Mouse (Mus musculus) kidney, postnatal 4 days (tissue): ENCODE results near the gene Pelo.

Source experiments
- DNase-seq, 2 experiments: peaks; one replicate each; pipeline ENCODE4 v3.0.0; 2021; ENCODE audit warnings: mixed read lengths in 2 of 2

Gene Pelo

GRCm38 (mm10) chr13:115096216-115096615, 6.2 kb upstream of the Pelo start:
- DNase-seq = no peak

DNA sequence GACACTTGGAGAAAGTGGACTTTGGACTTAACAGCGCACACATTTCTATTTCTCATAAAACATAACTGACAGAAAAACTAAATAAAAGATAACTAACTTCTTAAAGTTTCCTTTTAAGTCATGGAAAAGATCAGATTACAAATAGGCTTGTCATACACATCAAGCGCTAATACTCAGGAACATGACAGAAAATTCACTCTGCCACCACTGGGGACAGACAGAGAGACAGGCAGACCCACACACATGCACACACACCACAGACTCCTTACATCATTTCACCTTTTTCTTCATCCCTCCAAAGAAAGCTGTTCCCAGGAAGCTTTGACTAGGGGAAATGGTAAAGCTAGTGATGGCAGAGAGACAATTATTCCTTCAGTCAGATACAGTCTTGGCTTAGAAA, 5.4 kb upstream of the Pelo start:
- DNase-seq = no peak

GRCm38 (mm10) chr13:115091511-115091910, 1.5 kb upstream of the Pelo start:
- no peak for DNase-seq

DNA sequence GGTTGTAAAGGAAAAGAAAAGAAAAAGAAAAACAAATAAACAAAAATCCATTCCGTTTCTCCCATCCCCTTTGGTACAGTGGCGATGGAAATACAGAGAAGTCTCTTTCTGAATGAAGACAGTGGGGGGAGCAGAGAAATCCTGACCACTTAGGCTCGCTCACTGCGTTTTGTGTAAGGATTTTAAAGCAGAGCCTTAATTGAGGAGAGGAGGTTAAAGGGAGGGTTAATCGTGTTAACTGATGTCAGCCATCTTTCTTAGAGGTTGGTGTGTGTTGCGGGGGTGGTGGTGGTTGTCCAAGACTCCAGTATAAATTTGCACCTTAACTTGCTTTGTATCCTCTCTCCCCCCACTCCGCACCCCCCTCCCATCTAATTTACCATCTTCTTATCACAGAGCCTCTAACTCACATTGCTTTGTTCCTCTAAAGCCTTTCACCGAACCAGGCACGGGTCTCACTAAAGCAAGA, 1.0 kb upstream of the Pelo start:
- no peak for DNase-seq

DNA sequence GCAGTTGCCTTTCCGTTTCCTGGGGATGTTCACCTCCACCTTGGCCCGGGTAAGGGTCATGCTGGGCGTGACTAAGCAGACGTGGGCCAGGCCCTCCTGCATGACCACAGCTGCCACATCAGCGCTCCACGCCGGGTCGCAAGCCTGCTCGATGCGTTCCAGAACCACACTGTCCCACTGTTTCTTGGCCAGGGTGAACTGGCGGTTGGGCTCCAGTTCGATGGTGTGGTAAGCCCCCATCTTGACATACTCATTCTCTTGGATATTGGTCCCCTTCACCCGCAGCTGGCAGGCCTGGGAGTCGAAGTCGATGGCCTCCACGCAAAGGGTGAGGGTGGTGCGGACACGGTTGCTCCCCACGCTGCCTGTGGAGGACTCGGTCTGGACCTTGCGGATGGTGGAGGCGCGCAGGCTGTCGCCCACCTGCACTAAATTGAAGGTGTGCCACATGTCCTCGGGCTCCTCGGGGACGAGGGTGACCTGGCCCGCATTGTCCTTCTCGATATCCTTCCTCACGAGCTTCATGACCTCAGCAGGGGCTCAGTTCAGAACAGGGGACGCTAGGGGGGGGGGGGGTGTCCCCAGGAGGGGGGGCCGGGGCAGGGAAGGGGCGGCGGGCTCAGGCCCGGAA, 476 bp downstream of the Pelo start:
- DNase-seq = peak; percentile 54 to 67

DNA sequence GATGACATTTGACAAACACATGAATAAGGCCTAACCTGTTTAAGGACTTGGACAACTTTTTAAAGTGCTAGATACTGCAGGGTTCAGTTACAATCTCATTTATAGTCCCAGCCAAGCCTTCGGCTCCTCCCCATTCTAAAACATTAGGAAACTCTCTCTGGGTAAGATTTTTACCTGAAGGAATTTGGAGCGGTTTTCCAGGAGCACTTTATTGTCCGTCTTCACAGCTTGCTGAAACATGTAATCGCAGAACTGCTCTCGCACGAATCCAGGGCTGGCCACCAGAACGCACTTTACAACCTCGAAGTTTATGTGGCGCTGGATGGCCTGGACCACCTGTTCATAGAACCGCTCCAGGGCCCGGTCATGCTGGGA, 979 bp downstream of the Pelo start:
- DNase-seq = no peak

DNA sequence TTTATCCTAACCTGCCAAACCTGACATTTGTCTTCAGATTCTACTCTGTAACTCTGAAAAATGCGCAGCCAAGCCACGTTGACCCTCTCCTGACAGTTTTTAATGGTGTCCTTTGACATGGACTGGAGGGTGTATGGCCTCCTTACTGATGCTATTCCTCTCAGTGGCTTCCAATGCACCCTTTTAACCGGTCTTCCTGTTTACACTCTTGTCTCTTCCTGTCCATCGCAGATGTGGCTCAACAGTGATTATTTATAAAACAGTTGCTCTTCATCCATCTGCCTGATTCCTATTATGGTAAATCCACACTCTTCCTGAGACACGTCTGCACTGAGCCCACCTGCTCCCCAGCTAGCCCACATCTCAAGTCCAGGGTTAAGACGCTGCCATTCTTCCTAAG, 4.0 kb downstream of the Pelo start:
- DNase-seq = no peak

- no peak for DNase-seq
These were observed 7.6 kb downstream of the Pelo start for GRCm38 (mm10) chr13:115082339-115082738.

- peak; percentile 32 to 53 for DNase-seq
These were observed 9.9 kb downstream of the Pelo start for GRCm38 (mm10) chr13:115079996-115080585.

DNA sequence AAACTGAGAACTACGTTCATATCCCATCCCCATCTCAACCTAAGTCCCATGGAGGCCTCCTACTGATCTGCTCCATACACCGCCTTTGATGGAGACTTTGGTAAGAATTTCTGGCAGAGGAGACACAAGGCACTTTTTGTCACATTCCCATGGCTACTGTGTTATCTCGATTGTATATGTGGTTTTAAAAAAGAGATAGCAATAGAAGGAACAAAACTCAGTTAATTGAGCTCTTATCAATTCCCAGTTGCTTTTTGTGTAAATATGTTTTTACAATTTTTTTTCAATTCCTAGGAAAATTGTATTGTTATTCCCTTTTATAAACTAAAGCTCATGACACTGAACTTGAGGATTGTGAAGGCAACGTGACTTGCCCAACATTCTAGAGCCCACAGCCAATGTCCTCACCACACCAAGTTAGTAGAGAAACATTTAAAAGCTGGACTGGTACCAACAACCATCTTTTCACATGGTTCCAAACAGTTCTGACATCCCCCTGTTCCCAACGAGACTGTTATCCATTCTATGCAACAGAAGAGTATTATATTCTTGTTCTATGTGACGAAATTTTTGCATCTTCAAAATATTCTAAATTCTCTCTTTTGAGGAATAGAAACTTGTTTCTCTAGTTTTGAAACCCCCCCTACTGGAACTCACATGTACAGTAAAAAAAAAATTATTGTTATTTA, 10.8 kb downstream of the Pelo start:
- DNase-seq = no peak

DNA sequence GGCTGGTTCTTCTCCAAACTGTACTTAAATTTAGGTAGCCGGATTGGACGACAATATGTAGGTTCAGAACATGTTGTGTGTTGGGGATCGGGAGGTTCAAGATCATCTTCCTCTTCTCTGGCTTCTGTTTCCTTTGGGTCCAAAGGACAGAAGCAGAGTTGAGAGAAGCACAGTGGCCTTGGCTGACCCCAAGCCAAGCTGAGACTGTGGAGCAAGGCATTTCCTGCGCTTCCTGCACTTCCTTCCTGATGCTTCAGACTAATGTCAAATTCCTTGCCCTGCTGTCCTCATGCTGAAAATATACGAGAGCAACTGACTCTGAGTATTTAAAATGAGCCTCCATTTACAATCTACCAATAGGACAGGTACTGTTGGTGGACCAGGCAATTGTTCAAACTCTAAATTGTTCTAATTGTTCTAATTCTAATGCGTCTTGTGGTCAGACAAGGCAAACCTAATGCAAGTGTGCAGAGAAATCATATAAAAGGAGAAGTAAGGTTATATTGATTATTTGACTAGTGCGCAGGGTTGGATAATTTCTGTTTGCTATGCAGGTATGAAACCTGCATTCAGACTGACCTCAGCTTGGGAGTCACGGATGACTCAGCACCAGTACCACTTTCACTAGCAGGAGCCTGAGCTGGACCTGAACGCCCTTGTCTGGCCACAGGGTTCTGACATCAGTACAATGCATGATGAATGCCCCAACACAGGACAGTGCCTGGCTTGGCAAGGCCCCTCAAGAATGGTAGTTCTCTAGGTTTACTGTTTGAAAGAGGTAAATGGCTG, 12.4 kb downstream of the Pelo start:
- DNase-seq = peak; percentile 33 to 52

DNA sequence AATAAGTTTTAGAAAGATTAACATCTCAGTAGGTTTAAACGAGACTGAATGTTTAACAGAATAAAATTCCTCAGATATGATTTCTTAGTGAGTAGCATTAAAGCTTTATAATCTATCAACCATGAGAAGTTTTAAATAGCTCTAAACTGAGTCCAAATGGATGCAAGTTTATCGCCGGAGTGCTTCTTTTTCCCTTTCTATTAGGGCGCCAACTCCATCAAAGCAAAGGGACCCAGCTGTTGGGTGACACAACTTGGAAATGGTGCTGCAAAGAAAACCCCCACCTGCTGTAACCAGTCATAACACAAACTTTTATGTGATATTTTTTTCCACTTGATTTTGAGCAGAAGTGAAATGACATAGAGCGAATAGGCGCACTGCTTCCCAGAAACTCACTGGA, 17.6 kb downstream of the Pelo start:
- peak; percentile 57 for DNase-seq

DNA sequence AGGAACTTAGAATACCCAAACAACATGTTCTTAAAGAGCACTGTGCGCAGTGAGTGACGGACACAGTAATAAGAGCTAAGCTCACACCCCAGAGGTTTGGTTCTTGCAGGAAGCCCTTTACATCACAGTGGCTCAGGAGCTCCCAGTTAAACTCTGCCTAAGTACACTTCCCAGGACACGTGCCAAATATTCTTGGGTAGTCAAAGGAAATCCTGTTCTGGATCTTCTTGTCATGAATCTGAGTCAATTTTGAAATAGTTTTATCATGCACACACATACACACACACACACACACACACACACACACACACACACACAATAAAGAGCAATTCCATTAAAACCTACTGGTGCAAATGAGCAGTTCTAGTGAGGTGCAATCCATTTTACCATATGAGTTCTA, 18.6 kb downstream of the Pelo start:
- no peak for DNase-seq

- DNase-seq = no peak
These were observed 22.0 kb downstream of the Pelo start for GRCm38 (mm10) chr13:115067968-115068330.

DNA sequence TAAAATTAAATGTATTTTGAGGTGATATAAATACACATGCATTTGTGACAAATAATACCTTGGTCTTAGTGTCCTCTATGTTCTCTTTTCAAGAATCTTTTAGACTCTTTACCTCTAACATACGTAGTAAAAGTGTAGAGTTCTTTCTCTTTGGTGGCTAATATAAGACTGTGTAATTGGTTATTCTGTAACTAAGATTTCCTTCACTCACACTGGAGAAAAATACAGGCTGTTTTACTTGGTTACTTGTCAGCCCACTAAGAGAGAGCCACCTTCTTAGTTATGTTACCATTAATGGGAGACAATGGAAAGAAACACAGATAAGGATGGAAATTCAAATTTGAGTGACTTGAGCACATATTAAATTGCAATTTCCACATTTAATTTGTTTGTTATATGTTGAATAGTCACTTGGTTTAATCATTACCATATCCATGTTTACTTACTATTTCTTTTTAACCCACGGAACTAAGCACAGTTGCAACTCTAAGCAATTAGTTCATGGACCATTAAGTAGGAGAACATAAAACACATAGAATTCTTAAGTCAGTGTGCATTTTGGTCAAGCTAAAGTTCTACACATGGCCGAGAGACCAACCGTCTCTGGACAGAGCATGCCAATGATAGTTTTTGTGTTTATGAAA, 22.5 kb downstream of the Pelo start:
- DNase-seq = no peak

DNA sequence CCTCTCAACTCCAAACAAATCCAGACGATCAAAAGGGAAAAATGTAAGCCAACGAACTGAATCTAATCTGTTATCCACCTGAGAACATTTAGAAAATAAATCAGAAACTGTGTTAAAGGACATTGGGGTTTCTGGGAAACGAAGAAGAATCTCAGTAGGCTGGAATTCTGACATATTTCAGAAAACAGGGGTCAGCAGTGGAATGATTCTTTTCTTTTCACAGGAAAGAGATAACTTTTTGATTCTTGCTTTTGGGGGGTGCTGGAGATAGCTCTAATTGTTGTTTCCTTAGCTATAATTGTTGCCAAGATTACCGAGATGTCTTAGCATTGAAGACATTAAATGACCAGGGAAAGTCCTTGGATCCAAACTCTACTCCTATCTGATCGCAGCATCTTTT, 32.4 kb downstream of the Pelo start:
- DNase-seq = no peak

DNA sequence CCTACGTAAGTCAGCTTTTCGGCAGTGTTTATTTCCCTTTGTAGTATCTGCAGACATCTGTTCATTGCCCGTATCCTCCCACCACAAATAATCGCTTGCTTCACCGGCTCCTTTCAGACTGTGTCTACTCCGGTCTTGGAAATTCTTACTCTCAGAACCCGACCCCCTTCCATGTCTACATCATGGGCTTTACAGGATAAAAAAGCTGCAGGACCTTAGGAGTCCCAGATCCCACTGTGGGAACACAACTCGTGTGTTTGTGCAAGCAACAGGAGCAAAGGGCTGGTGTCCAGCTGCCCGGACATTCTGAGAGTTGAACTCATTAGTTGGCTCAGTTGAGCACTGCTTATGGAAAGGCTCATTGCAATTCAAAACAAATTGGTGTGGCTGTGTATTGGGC, 35.2 kb downstream of the Pelo start:
- DNase-seq = peak; percentile 19 to 47

DNA sequence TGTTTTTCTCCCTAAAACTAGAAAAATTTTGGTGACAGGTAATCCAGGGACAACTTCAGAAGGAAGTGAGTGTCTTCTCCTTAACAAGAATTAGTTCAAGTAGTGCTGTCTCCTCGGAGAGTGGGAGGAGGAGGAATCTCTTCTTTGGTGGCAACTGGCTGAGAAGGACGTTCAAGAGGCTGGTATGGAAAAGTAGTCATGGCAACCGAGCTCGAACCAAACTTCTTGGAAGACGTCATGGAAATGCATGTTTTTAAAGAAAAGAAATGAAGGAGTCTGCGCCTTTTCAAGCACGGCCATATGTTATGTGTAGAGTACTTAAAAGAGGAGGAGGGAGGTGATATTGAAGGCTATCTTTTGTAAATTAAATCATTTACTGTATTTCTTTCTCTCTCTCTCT, 37.4 kb downstream of the Pelo start:
- DNase-seq = no peak

DNA sequence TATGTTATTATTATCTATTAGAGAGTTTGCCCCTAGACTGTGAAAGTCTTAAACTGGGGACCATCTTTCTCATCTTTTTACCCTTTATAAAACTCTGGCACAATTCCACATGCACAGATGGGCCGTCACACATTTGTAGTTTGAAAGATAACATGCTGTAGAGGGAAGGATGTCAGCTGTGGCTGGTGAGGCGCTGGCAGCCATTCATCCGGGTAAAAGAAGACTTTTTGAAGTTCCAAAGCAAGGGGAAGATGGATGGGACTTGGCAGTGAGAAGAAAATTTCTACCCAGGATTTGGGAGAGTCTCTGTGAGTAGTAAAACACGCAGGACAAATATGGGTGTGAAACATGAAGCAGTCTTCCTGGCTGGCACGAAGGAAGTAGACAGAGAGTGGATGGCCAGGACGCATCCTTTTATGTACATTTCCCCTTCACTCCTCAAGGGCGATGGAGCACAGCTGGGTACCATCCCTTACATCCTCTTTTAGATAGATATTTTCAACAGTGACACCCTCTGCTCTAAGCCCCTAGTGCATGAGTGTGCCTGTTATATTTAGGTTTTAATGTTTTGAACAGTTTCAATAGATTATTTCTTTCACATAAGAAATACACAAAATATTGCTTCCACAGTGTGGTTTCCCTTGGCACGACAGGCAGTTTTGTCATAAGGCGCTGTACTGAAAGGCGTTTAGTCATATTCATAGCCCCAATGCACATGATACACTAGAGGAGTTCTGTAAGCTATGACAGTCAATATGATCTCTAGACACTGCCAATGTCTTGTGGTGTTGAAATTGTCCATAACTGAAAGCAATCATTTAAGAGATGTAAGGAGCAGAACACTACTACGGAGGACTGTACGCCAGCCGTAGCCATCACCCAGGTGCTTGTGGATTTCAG, 39.1 kb downstream of the Pelo start:
- DNase-seq = no peak

- no peak for DNase-seq
These were observed 47.3 kb downstream of the Pelo start for GRCm38 (mm10) chr13:115042652-115043051.
